Mouse (Mus musculus) midbrain, embryonic 13.5 days (tissue): ENCODE measurements around the gene Plxna4. TPM values are rescaled to one million over a fixed set of nuclear protein-coding genes. Genes with fewer than 3 reads are reported as not detected.
"Not testable (repeated sequence)": the region's sequence is repeated elsewhere in the genome, so short reads cannot be mapped to it uniquely, and the experiment has no call there.

Experiments
- ATAC-seq: fragments of 200-750 bp; cut with Nextera tagmentation; 2 replicates; pipeline ENCODE4 v1.8.0; 2017; ENCODE audit warnings: mild to moderate bottlenecking, moderate TSS enrichment, moderate library complexity
- H3K27ac ChIP-seq: fragments of 300-500 bp; sonication (generic); 2 replicates; pipeline ENCODE4 v1.5.1; 2015; ENCODE audit warnings: inconsistent platforms, mild to moderate bottlenecking, moderate library complexity
- H3K27me3 ChIP-seq: fragments of 300-500 bp; sonication (generic); 2 replicates; pipeline ENCODE4 v1.6.1; 2015; ENCODE audit warnings: mild to moderate bottlenecking, inconsistent platforms
- H3K36me3 ChIP-seq: fragments of 300-500 bp; sonication (generic); 2 replicates; pipeline ENCODE4 v1.6.1; 2015; ENCODE audit warnings: mild to moderate bottlenecking, inconsistent platforms
- H3K4me1 ChIP-seq: fragments of 300-500 bp; sonication (generic); replicated peaks from 2 replicates; pipeline ENCODE4 v1.6.1; 2015; ENCODE audit warnings: inconsistent platforms
- H3K4me2 ChIP-seq: fragments of 300-500 bp; sonication (generic); replicated peaks from 2 replicates; pipeline ENCODE4 v1.6.1; 2015; ENCODE audit warnings: moderate library complexity, mild to moderate bottlenecking, inconsistent platforms
- H3K4me3 ChIP-seq: fragments of 300-500 bp; sonication (generic); replicated peaks from 2 replicates; pipeline ENCODE4 v1.5.1; 2015; ENCODE audit warnings: mild to moderate bottlenecking, inconsistent platforms
- H3K9ac ChIP-seq: fragments of 300-500 bp; sonication (generic); replicated peaks from 2 replicates; pipeline ENCODE4 v1.6.1; 2015; ENCODE audit warnings: mild to moderate bottlenecking, inconsistent platforms
- H3K9me3 ChIP-seq: fragments of 300-500 bp; sonication (generic); 2 replicates; pipeline ENCODE4 v1.6.1; 2016; ENCODE audit warnings: mild to moderate bottlenecking, inconsistent platforms
- WGBS: fragments of 180-500 bp; shearing (Covaris S2); methylation state at CpG from one replicate; pipeline ENCODE4 v1.1.7; 2015; 5-methylcytosine and 5-hydroxymethylcytosine counted together
- polyA plus RNA-seq: library from polyadenylated mRNA; unstranded; fragments of >200 nt; fragmentation: Nextera tagmentation; extraction: Ambion mirVana; gene quantifications from 2 replicates; pipeline ENCODE4 v1.2.1, GENCODE M21; 2015

Plxna4 gene
- polyA plus RNA-seq, 1 experiment from 2014 or later = 9.5 TPM

DNA sequence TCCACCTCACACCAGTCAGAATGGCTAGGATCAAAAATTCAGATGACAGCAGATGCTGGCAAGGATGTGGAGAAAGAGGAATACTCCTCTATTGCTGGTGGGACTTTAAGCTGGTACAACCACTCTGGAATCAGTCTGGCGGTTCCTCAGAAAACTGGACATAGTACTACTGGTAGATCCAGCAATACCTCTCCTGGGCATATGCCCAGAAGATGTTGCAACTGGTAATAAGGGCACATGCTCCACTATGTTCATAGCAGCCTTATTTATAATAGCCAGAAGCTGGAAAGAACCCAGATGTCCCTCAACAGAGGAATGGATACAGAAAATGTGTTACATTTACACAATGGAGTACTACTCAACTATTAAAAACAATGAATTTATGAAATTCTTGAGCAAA, 86.8 kb downstream of the Plxna4 start:
- 100% methylated on average over 1 of the region's 1 CpGs for WGBS
- H3K9me3 ChIP-seq, H3K4me1 ChIP-seq, H3K4me2 ChIP-seq, H3K36me3 ChIP-seq, ATAC-seq, H3K4me3 ChIP-seq, H3K27ac ChIP-seq, H3K27me3 ChIP-seq, H3K9ac ChIP-seq: not testable (repeated sequence)

DNA sequence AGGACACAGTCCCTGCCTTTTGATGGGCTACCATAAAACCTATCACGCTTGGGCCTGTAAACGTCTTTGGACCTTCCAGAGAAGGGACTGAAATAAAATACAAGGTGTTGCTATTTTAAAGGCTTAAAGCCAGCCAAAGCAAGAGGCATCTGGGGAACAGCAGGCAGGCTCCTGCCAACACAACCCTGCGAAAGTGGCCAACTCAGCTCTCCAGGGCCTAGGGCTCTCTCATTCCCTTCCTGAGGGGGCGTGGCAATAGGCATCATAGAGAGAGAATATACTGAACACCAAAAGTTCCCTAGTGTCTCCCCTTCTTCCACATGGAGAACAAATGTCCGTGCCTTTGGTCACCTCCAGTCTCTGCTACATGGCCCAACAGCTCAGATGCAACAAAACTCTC, 89.9 kb downstream of the Plxna4 start:
- H3K4me1 ChIP-seq = no peaks in the 10 kb centered on the region
- H3K9me3 ChIP-seq = no peaks in the 10 kb centered on the region
- no peak for ATAC-seq
- WGBS = 90% methylated on average over 5 of the region's 5 CpGs
- 0 out of 2 replicates have a peak, but pooled peaks cover 8% of the 10 kb centered on the region for H3K36me3 ChIP-seq
- no peak overlapping the region for H3K4me3 ChIP-seq
- no peaks in the 10 kb centered on the region for H3K27me3 ChIP-seq
- H3K27ac ChIP-seq = no peak overlapping the region
- H3K4me2 ChIP-seq = no peak overlapping the region
- no peak overlapping the region for H3K9ac ChIP-seq

DNA sequence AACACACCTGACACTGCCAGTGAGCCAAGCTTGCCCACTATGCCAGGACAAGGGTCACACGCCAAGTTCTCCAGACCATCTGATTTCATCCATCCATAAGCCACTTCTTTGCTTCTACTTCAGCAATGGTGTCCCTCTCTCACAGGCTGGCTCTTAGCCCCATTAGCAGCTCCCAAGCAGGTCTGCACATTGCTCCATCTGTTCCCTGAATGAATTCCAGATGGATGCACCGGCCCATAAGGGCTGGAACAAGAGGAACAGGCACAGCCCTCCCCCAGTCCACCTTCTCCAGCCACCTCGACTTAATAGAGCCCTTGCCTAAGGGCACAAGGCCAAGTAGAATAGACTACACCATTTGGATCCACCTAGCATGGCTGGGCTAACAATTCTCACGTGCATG, 91.9 kb downstream of the Plxna4 start:
- H3K4me3 ChIP-seq = no peak overlapping the region
- no peak overlapping the region for H3K27ac ChIP-seq
- H3K9ac ChIP-seq = no peak overlapping the region
- H3K9me3 ChIP-seq = no peaks in the 10 kb centered on the region
- WGBS = 74% methylated on average over 4 of the region's 4 CpGs
- no peaks in the 10 kb centered on the region for H3K27me3 ChIP-seq
- no peak for ATAC-seq
- H3K4me1 ChIP-seq = no peaks in the 10 kb centered on the region
- H3K4me2 ChIP-seq = no peak overlapping the region
- H3K36me3 ChIP-seq = 0 out of 2 replicates have a peak, but pooled peaks cover 8% of the 10 kb centered on the region

DNA sequence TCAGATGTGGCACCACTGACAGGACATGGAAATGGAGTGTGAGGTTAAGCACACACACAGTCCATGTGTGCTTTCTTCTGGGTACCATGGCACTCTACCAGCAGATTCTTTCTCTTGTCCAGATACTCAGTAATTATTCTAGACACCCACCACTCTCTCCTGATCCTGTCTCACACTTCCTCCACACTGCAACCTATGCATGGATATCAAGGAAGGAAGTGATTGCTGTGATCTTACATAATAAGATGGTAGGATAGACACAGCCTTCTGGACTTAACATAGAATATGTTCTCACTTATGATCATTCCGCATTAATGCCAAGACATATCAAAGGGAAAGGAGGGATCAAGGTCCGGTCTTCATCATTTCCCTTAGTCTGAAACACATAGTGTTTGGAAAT, 92.5 kb downstream of the Plxna4 start:
- Histone ChIP-seq H3K9ac (no peak overlapping the region), H3K36me3 (0 out of 2 replicates have a peak, but pooled peaks cover 8% of the 10 kb centered on the region), H3K9me3 (no peaks in the 10 kb centered on the region), H3K4me2 (no peak overlapping the region), H3K27ac (no peak overlapping the region), H3K4me1 (no peaks in the 10 kb centered on the region), H3K27me3 (no peaks in the 10 kb centered on the region), H3K4me3 (no peak overlapping the region)
- ATAC-seq = no peak
- WGBS = 95% methylated on average over 2 of the region's 2 CpGs

DNA sequence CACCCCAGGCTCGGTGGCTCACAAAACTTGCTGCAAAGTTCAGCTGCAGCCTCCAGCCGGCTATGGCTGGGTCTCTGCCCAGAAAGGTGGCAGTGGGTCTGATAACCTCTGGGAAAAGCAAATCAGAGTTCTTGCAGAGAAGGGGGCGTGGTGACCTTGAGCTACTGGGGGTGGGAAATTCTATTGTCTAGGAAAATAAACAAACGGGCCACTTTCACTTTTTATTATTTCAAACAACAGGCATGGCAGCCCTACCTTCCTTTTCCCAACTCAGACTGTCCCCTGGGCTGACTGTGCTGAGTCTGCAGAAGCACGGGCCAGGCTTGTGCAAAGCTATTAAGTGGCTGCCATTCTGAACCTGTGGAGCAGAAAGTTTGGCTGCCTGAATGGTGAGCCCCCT, 94.4 kb downstream of the Plxna4 start:
- Histone ChIP-seq H3K27me3 (no peaks in the 10 kb centered on the region), H3K9me3 (no peaks in the 10 kb centered on the region), H3K36me3 (0 out of 2 replicates have a peak, but pooled peaks cover 8% of the 10 kb centered on the region), H3K4me1 (no peaks in the 10 kb centered on the region), H3K4me2 (no peak overlapping the region), H3K9ac (no peak overlapping the region), H3K27ac (no peak overlapping the region), H3K4me3 (no peak overlapping the region)
- no peak for ATAC-seq
- WGBS = 42% methylated on average over 5 of the region's 5 CpGs

DNA sequence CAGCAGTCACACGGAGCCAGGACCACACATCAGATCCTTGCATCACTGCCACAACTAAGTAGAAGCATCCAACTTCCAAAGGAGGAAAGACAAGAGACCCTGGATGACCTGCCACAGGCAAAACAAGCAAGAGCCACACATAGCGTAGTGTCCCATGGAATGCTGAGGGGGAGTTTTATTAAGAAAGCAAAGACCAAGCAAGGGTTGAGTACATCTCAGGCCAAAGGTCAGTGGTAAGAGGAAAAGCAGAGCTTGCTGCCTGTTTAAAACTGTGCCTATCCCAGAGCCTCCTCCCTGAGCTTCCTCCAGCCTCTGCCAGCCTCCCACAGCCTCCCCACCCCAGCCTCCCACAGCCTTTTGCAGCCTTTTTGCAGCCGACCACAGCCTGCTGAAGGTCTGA, 100.9 kb downstream of the Plxna4 start:
- 76% methylated on average over 3 of the region's 3 CpGs for WGBS
- H3K4me2 ChIP-seq = no peak overlapping the region
- H3K9ac ChIP-seq = no peak overlapping the region
- no peak for ATAC-seq
- no peak overlapping the region for H3K4me3 ChIP-seq
- no peak overlapping the region for H3K27ac ChIP-seq
- H3K36me3 ChIP-seq = no peaks in the 10 kb centered on the region
- H3K4me1 ChIP-seq = peaks cover 9% of the 10 kb centered on the region; the same call in 1 of the 2 replicates
- no peaks in the 10 kb centered on the region for H3K9me3 ChIP-seq
- no peaks in the 10 kb centered on the region for H3K27me3 ChIP-seq

DNA sequence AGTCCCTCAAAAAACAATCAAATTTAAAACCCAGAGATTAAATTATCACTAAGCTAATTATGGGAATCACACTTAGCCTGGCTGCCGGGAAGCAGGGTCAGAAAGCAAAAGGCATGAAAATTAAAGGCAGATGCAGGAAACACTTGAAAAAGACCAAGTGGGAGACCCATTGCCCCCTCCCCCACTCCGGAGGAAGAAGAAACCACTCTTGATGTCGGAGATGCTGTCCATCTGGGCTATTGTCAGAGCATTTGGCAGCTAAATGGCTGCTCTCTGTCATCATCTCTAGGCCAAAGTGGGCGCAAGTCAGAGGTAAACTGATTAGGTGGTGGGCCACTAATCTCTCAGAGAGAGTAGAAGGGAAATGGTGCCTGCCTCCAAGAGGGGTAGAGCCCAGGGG, 105.5 kb downstream of the Plxna4 start:
- H3K9me3 ChIP-seq = no peaks in the 10 kb centered on the region
- no peak for ATAC-seq
- no peaks in the 10 kb centered on the region for H3K27me3 ChIP-seq
- no peaks in the 10 kb centered on the region for H3K36me3 ChIP-seq
- no peak overlapping the region for H3K4me3 ChIP-seq
- no peak overlapping the region for H3K4me2 ChIP-seq
- peaks cover 14% of the 10 kb centered on the region; the same call in 1 of the 2 replicates for H3K4me1 ChIP-seq
- no peak overlapping the region for H3K27ac ChIP-seq
- 51% methylated on average over 4 of the region's 4 CpGs for WGBS
- no peak overlapping the region for H3K9ac ChIP-seq

DNA sequence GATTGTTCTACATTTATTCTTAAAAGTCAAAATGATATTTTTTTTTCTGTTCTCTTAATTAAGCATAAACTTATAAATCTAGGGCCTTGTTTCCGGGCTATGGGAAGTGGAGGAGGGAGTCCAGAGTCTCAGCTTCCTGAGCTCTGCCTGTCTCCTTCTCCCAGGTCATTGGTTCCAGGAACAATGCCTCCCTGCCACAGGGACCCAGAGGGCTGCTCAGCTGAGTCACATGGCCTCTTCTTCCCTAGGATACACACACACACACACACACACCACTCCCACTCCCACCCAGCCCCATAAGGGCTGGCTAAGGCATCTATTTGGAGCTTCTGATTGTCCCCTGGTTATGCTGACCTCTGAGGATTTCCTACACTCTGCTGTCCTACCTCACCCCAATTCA, 107.3 kb downstream of the Plxna4 start:
- no peaks in the 10 kb centered on the region for H3K9me3 ChIP-seq
- peaks cover 14% of the 10 kb centered on the region; the same call in 1 of the 2 replicates for H3K4me1 ChIP-seq
- H3K4me3 ChIP-seq = no peak overlapping the region
- no peak overlapping the region for H3K4me2 ChIP-seq
- H3K27ac ChIP-seq = no peak overlapping the region
- WGBS = 93% methylated on average over 1 of the region's 1 CpGs
- no peak overlapping the region for H3K9ac ChIP-seq
- ATAC-seq = no peak
- no peaks in the 10 kb centered on the region for H3K27me3 ChIP-seq
- no peaks in the 10 kb centered on the region for H3K36me3 ChIP-seq

DNA sequence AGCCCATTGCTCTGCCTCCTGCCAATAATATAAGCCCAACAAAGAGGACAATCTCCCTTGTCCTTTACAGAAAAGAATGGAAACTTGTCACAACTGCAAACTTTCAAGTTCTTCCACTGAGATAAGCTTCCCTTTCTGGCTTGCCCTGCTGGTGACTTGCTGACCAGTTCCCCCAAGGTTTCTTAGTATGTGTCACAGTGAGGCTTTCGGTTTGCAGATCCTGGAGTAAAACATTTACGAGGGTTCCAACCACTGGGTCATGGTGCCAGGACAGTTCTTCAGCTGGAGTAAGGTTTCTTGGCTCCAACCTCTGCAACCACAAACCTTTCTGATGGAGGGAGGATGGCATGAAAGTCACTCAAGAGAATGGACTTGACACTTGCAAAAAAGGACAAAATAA, 108.2 kb downstream of the Plxna4 start:
- Histone ChIP-seq H3K27ac (no peak overlapping the region), H3K36me3 (no peaks in the 10 kb centered on the region), H3K9ac (no peak overlapping the region), H3K4me3 (no peak overlapping the region), H3K9me3 (no peaks in the 10 kb centered on the region), H3K27me3 (no peaks in the 10 kb centered on the region), H3K4me2 (no peak overlapping the region), H3K4me1 (peaks cover 14% of the 10 kb centered on the region; the same call in 1 of the 2 replicates)
- WGBS = 97% methylated on average over 2 of the region's 2 CpGs
- no peak for ATAC-seq

DNA sequence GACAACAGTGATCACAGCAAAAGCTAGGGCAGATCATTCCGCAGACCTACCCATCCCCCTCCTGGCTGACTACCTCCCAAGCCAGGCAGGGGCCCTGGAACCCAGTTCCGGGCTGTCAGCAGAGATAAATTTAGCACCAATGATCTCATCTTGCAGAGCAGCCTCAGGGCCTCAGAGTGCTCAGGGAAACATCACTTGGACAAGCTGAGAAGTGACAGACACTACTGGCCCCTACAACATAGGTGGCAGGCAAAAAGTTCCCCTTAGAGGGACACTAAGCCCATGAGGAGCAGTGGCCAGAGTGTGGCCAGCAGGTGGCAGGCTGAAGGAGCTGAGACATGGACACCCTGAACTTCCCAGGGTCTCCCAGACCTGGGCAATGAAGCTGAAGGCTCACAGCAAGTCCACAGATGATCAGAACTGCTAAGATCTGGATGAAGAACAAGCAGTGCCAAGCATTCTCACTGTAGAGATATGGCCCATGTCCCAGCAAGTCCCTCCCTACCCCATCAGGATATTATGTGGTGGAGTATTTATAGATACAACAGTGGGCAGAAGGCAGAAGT, 108.7 kb downstream of the Plxna4 start:
- no peak overlapping the region for H3K27ac ChIP-seq
- H3K9ac ChIP-seq = no peak overlapping the region
- H3K4me1 ChIP-seq = peaks cover 14% of the 10 kb centered on the region; the same call in 1 of the 2 replicates
- H3K36me3 ChIP-seq = no peaks in the 10 kb centered on the region
- no peak overlapping the region for H3K4me3 ChIP-seq
- H3K4me2 ChIP-seq = no peak overlapping the region
- no peaks in the 10 kb centered on the region for H3K27me3 ChIP-seq
- WGBS = 61% methylated on average over 2 of the region's 2 CpGs
- H3K9me3 ChIP-seq = no peaks in the 10 kb centered on the region
- no peak for ATAC-seq

DNA sequence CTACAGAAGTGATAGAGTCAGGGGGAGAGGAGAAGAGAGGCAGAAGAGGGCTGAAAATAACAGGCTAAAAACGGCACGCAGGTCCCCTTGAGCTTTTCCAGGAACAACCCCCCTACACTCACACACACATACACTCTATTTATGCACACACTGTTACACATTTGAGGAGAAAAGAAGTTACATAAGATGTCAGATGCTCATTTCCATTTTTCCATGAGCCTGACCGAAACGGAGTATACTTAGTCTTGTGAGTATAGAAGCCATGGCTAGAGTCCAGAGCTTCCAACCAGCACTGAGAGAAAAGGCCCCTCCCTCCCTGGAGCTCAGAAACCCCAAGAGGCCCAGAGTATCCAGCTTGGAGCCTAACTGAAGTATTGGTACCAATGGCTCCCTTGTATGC, 112.0 kb downstream of the Plxna4 start:
- H3K27ac ChIP-seq = no peak overlapping the region
- ATAC-seq = no peak
- no peak overlapping the region for H3K4me3 ChIP-seq
- H3K9me3 ChIP-seq = no peaks in the 10 kb centered on the region
- H3K4me2 ChIP-seq = no peak overlapping the region
- no peaks in the 10 kb centered on the region for H3K27me3 ChIP-seq
- WGBS = 92% methylated on average over 4 of the region's 4 CpGs
- H3K9ac ChIP-seq = no peak overlapping the region
- 0 out of 2 replicates have a peak, but pooled peaks cover 5% of the 10 kb centered on the region for H3K4me1 ChIP-seq
- H3K36me3 ChIP-seq = no peaks in the 10 kb centered on the region

DNA sequence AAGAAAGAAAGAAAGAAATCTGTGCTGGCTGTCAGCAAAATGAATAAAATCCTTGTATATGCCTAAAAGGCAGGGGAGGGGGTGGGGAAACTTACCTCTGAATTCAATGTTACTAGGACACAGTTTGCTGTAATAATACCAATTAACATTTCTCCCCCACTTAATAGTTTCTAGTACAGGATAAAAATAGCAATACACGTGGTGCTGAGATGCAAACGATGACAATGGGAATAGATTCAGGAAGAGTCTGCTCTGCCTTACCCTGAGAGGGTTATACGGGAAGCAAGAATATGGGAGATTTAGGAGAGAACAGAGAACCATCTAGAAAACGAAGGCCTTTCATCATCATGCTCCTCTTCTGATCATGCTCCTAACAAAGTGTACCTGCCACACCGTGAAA, 115.9 kb downstream of the Plxna4 start:
- ATAC-seq = no peak
- no peak overlapping the region for H3K4me2 ChIP-seq
- no peaks in the 10 kb centered on the region for H3K36me3 ChIP-seq
- peaks cover 10% of the 10 kb centered on the region; the same call in 1 of the 2 replicates for H3K4me1 ChIP-seq
- 83% methylated on average over 5 of the region's 5 CpGs for WGBS
- H3K27ac ChIP-seq = no peak overlapping the region
- H3K9me3 ChIP-seq = no peaks in the 10 kb centered on the region
- H3K27me3 ChIP-seq = no peaks in the 10 kb centered on the region
- no peak overlapping the region for H3K9ac ChIP-seq
- no peak overlapping the region for H3K4me3 ChIP-seq

DNA sequence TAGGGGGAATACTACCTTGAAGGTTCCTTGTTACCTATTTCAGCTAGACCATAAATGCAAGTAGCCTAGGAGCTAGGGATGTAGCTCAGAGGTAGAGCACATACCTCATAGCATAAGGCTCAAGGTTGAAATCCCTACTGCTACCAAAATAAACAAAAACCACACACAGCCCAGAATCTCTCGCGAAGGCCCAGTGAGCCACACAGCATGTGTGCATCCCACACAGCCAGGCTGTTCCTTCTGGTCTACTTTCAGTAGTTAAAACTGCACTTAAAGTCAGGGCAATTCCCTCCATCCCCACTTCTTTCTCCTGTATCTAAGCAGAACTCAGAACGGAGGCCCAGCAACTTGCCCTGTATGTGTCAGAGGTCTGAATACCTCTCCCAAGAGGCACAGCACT, 116.4 kb downstream of the Plxna4 start:
- no peak overlapping the region for H3K27ac ChIP-seq
- no peak overlapping the region for H3K4me3 ChIP-seq
- ATAC-seq = no peak

More for the DNA sequence above, 116.4 kb downstream of the Plxna4 start:
- H3K9ac ChIP-seq = no peak overlapping the region
- WGBS = 80% methylated on average over 3 of the region's 3 CpGs
- no peaks in the 10 kb centered on the region for H3K27me3 ChIP-seq
- H3K36me3 ChIP-seq = no peaks in the 10 kb centered on the region
- peaks cover 14% of the 10 kb centered on the region; the same call in 1 of the 2 replicates for H3K4me1 ChIP-seq
- no peak overlapping the region for H3K4me2 ChIP-seq
- no peaks in the 10 kb centered on the region for H3K9me3 ChIP-seq
